Mouse (Mus musculus) liver, adult (tissue): ENCODE measurements around the gene Gtf2h4.

Source experiments
- GATA4 ChIP-seq: IDR thresholded peaks from 2 replicates; pipeline ENCODE4 v1.6.1; 2014; ENCODE audit warnings: mild to moderate bottlenecking, low read length; ENCODE audit not compliant: insufficient replicate concordance

Gene Gtf2h4

DNA sequence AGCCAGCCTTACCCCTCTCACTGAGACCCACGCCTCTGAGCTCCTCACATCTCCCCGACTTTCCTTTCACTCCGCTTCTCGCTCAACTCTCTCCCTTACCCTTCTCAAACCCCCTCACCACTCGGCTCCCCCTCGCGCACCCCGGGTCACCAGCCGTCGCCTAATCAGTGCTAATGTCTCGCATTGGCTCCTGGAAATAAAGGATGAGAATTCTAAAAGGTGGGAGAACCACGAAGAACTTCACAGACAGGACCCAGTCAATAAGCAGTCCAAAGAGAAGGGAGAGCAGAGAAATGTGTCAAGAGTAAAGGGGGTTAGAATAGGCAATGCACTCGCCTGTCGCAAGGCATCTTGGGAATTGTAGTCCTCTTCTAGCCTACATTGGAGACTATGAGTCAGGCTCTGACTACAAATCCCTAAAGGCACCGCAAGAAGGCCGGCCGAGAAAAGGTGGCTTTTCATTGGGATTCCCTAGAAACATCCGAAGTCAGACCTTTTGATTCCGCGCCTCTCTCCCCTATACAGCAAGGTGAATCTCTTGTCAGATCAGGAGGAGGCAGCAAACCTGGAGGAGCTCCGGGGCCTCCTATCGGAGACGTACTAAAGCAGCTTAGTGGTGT, at the start of gene Gtf2h4:
Gtf2h4 (minus strand) TSS at position 324 of the 620 bp plus-strand sequence.
- TF ChIP-seq GATA4 = no peak

DNA sequence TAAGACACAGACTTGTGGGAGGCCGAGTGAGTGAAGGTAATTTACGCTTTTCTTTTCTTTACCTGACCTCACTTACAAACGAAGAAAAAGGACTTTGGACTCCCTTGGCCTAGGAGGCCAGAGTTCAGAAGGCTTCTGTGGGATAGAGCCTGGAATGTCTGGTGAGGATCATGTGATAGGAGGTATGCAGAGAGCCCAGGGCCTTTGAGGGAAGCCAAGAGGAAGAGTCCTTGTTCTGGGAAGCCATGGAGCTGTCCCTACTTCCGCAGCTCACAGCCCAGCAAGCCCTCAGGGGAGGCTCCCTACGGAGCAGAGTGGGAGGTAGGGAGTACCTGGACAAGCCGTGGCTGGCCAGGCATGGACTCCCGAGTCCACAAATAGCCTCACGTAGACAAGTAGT, 48.1 kb upstream of the Gtf2h4 start:
- TF ChIP-seq GATA4 = no peak

DNA sequence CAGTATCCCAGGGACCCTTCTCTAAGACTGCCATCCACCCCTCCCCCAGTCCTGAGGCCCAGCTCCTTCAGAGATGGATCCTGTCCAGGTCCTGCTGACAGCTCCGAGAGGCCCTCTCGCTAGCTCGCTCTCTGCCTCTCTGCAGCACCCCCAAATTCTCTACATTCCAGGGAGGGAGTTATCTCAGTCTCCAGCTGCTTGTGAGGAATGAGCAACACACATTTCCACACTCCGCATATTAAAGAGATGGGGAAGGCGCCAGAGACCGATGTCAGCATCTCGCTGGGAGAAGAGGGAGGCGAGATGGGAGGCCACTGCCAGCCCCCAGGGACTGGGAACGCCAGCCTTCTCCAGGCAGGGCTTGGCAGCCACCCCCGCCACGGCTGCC, 46.8 kb upstream of the Gtf2h4 start:
- TF ChIP-seq GATA4 = no peak

DNA sequence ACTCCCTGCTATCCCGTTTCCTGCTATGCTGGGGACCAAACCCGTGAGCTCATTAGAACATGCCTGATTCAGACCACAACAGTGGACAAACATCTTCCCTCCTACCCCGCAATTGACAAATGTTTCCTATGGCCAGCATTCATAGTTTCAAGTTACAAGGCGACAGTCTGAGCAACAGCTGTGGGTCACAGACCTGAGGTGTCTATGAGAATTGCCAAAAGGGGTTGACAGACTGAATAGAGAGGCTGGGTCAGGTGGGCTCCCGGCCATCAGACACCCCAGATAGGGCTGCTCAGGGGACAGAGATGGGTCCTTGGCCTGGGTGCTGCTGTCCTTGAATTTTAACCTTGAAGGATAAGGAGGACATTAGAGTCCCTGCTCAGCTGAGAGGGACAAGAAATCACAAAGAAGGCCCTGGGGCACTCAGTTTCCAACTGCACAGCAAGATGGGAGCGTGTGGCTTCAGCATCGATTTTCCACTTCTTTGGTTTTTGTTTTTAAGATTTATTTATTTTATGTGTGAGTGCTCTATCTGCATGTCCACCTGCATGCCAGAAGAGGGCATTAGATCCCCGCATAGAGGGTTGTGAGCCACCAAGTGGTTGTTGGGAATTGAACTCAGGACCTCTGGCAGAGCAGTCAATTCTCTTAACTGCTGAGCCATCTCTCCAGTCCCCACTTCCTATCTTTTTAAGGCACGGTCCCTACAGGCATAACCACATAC, 46.2 kb upstream of the Gtf2h4 start:
- TF ChIP-seq GATA4 = no peak

DNA sequence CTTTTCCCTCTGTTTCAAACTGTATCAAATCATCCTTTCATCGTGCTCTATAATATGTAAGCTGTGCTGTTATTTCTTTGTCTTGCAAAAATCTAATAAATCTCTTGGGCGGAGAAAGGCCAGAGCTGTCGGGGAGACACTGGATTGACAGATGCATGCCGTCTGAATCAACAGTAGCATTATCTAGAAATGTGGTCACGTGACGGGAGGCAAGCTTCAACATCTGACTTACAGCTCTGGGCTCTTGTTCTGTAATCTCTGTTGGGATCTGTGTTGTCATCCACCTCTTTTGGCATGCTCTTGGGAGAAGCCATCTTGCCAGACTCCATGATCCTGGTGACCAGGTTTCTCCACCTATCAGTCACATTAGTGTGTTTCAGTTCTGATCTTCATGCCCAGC, 43.5 kb upstream of the Gtf2h4 start:
- TF ChIP-seq GATA4 = no peak

DNA sequence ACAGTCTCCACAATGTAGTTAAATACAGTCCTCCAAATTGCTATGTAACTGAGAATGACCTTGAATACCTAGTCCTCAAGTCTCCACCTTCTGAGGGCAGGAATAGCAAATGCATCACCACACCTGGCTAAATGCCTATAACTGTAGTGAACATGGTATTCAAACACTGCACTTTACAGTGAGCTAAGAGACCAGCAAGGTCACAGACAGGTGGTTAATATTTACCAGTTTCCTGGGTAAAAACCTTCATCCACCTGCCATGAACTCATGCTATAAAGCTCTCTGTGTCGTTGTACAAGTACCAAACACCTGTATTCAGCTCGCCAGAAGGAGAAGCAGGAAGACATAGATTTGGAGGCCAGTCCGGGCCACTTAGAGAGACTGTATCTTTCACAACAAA, 42.6 kb upstream of the Gtf2h4 start:
- TF ChIP-seq GATA4 = no peak

DNA sequence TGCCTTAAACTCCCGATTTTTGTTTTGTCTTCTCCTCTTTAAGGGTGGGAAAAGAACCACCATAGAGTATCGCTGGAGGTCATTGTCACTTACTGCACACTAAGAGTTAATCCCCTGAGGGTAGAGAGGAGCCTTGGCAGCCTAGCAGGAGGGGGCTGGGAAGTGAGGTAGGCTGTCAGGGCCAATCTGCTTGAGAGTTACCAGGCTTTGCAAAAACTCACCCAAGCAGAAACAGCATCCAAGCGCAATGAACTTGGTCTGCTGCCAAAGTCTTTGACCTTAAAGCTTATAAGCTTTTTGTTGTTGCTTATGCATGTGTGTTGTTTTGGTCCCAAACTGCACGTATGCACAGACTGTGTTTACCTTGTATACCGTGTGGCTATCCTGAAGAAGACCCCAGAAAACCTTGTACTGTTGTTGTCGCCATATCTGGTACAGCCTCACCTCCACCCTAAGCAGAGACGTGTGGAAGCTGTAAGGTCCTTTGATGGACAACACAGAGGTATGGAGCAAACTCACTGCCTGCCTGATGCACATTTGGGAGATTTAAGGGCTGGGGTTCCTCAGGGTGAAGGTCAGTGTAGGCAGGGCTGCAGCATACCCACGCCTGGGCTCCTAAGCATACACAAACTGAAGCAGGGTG, 37.3 kb upstream of the Gtf2h4 start:
- TF ChIP-seq GATA4 = no peak

DNA sequence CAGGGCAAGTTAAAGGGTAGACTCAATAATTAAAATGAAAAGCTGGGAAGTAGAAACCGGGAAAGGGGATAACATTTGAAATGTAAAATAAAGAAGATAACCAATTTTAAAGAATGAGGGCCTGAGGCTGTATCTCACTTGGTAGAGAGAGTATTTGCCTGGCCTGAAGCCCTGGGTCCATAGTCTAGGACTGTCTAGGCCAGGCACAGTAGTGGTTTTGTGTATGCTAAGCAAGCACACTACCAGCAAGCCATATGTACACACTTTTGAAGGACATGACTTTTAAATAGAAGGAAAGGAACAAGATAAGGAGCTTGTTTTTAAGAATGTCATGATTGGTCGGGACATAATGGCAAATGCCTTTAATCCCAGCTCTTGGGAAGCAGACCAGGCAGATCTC, 35.1 kb upstream of the Gtf2h4 start:
- no peak for TF ChIP-seq GATA4

DNA sequence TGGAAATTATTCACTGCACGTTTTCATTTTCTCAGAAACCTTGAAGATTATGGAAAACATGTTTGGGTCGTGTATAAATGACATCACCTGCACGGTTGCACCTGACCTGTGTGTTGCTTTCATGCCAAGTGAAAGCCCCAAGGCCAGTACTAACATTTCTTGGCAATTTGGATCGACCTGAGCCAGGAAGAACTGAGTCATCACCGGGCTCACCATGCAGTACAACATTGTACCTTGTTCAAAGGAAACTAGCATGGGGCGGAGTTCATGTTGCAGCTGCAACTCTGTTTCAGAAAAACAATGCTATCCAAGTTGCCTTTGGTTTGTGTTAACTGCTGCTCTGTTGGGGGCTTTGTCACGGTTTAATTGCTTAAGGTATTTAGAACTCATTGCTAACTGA, 34.4 kb upstream of the Gtf2h4 start:
- no peak for TF ChIP-seq GATA4

DNA sequence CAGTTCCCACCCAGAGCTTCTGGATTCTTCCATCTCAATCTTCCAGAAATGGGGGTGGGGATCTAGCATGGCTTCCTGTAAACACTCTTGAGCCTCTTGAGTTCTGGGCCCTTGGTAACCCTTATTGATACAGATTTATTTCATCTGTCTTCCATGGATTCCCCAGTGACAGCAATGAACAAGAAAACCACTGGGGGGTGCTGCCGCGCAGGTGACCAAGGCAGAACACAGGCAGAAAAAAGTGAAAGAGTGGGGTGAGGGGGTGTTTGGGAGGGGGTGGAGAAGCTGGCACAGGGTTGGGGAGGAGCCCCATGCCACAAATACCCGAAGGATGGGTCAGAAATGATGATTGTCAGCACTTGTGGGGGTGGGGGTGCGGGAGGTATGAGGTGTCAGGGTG, 32.3 kb upstream of the Gtf2h4 start:
- no peak for TF ChIP-seq GATA4

DNA sequence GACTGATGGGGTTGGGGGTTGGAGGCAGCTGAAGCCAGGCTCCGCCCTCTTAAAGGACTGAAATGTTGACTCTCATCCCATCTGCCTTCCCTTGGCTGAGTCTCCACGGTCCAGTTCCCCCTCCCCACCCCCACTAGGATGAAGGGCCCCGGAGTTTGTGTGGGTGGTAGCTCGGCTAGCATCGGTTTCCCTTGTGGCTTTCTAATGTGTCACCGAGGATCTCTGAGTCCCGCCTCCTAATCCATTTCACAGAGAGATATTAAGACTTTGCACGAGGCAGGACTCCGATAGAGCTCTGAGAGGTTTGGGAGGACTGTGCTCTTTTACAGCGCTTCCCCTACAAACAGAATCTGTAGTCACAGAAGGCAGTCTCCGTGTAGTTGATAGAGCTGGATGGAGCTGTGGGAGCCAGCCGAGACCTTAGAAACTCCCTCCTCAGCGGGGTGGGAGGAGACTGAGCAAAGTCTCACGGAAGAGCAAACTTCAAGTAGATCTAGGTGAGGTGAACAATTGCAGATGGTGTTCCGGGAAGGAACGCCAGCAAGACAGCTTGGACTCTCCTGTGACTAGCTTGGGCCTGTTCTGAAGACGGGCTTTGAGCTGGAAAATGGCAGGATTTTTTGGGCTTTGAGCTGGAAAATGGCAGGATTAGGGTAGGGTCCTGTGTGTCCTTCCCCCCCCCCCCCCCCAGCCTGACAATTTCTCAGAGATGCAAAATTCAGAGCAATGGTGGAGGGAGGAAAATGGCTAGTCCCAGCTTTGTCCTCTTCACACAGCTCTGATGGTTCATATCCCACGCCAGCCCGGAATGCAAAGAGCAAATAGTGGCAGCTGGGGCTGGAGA, 31.3 kb upstream of the Gtf2h4 start, which contains the start of gene Ddr1:
Ddr1 (minus strand) TSS at position 1 of the 844 bp plus-strand sequence.
- no peak for TF ChIP-seq GATA4

DNA sequence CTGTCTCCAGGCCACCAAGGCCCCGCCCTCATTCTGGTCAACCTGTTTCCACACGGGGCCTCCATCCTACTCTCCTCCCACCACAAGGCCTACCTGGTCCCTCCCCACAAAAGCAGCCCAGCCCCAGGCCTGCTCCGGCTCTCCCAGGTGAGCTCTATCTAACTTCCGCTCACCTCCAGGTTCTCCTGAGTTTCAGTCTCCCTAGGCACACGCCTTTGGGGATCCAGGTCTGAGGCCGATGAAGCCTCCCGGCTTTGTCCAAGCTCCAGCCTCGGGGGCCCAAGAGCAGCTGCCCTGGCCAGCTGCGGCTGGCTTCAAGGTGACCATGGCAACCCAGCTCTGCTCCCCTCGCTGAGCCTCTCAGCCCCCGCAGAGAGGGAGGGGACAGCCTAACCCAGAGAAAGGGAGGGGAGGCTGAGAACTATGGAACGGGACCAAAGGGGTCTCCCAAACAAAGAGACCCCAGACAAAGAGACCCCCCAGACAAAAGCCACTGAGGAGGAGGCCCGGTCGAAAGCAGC, 30.3 kb upstream of the Gtf2h4 start:
- no peak for TF ChIP-seq GATA4

DNA sequence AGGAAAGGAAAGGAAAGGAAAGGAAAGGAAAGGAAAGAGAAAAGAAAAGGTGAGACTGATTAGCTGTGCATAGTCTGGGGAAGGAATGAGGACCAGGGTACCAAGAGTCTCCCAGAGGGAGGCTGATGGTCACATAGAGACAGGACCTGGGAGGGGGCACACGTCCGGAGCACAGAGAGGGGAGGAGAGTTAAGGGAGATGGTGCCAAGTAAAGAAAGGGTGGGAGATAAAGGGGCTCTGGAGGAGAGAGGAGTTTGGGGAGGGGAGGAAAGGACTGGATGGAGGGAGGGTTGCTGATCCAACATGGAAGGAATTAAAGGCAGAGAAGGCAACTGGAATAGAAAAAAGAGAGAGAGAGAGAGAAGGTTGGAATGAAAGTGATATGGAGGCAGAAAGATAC, 29.5 kb upstream of the Gtf2h4 start:
- TF ChIP-seq GATA4 = no peak

DNA sequence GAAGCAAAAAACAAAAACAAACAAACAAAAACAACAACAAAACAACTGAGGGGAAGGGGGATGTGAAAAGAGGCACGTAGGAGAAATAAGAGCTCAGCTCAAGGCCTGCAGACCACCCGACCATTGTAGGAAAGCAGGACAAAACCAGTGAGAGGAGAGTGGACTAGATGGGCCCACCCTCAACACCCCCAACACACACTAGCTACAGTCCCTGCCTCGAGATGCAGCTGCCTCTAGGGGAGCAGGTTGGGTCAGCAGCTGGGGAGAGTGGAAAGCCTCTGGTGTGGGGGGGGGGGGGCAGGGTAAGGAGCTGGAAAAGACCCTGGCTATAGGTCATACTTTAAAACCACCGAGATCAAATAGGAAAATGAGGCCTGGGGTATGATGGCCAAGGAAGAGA, 29.1 kb upstream of the Gtf2h4 start:
- TF ChIP-seq GATA4 = no peak

DNA sequence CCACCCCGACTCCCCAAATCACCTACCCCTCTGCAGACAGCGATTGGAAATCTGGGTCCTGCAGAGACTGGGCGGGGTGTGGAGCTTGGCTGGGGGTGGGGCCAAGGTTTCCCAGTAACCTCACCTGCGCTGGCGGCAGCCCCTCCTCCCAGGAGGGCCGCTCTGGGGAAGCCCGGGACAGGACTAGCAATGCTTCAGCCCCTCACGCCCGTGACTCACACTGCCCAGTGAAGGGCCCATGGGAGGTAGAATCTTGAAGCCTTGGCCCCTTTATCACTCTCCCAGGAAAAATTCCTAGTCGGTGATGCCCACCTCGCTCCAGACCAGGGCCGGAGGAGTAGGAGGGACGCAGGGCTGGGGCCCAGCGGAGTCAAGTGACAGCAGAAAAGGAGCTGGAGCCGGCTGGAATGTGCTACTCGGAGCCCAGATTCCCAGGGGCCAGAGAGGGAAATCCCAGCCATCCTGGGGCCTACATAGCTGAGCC, 28.5 kb upstream of the Gtf2h4 start:
- no peak for TF ChIP-seq GATA4
